Comparison of ENCODE assay signal across 9 mouse cellular contexts in the genomic region with DNA sequence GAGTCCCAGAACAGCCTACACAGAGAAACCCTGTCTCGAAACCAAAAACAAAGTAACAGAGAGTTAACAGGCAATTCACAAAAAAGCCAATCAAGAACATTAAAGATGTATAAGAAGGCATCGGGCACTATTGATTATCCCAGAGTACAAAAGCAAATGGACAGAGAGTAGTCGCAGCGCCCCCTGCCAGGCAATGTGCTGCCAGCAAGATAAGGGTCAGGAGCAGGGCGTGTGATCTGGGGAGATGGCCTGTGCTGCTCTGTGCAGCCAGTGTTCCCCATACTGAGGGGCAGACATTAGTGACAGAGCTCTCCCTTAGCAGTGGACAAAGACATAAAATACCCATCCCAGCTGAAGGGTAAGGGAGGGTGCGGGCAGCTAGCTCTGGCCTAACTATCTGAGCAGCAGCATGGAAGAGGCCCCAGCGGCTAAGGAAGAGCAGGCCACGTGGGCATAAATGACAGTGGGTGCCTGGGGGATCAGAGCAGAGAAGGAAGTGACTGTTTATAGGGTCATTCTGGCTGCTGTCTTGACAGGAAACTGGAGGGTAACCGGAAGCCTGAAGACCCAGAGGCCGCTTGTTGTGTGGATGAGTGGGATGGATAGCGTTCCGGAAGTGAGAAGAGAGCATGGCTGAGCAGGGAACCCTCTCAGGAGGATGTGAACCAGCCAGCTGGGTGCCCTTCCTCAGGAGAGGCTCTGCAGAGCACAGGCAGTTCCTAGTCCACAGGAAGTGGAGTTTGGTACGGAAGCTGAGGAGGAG. TPM values are rescaled to one million over a fixed set of nuclear protein-coding genes. Genes with fewer than 3 reads are reported as not detected.
DNase-seq lines count a peak whose midpoint lies in the region; ATAC-seq and TF ChIP-seq lines count a peak whose summit lies in the region.
"Had no signal": no experiment of that assay in that cellular context is flagged by ENCODE, and none has a peak within 500 bp of the region (broad histone marks: within the 10 kb centered on the region; RNA-seq: fewer than 3 reads in every experiment).

No protein-coding gene starts in this region.

- no peak overlapping the region for H3K4me2 ChIP-seq in forebrain, postnatal 0 days (ENCODE audit: low read depth)
- no peak overlapping the region for H3K4me2 ChIP-seq in forebrain, embryonic 13.5 days
- no peak overlapping the region for H3K4me2 ChIP-seq in forebrain, embryonic 15.5 days (replicated peaks)

- H3K9ac ChIP-seq in forebrain, postnatal 0 days: no peak overlapping the region
- no peak overlapping the region for H3K9ac ChIP-seq in forebrain, embryonic 13.5 days
- H3K9ac ChIP-seq in forebrain, embryonic 15.5 days (replicated peaks): no peak overlapping the region

- H3K4me3 ChIP-seq in forebrain, postnatal 0 days (ENCODE audit: low read depth, low read length): no peak overlapping the region
- no peak overlapping the region for H3K4me3 ChIP-seq in forebrain, embryonic 13.5 days
- peak overlapping the region; percentile 84 for H3K4me3 ChIP-seq in megakaryocyte, embryonic 14.5 days (replicated peaks)
- no peak overlapping the region for H3K4me3 ChIP-seq in forebrain, embryonic 15.5 days

- peak; percentile 32; the same call in 1 of the 2 replicates for TF ChIP-seq CTCF in forebrain, postnatal 0 days (IDR thresholded peaks at IDR 0.05; ENCODE audit: low read depth)

- WGBS in forebrain, postnatal 0 days: 87% methylated on average over 13 of the region's 13 CpGs
- 83% methylated on average over 13 of the region's 13 CpGs for WGBS in forebrain, embryonic 13.5 days
- WGBS in forebrain, embryonic 15.5 days: 88% methylated on average over 13 of the region's 13 CpGs

- peaks cover 11% of the 10 kb centered on the region for H3K4me1 ChIP-seq in forebrain, postnatal 0 days (ENCODE audit: insufficient read depth)
- H3K4me1 ChIP-seq in forebrain, embryonic 13.5 days: peaks cover 39% of the 10 kb centered on the region
- H3K4me1 ChIP-seq in megakaryocyte, embryonic 14.5 days: peaks cover 83% of the 10 kb centered on the region
- peaks cover 44% of the 10 kb centered on the region for H3K4me1 ChIP-seq in forebrain, embryonic 15.5 days

- 0 out of 2 replicates have a peak, but pooled peaks cover 4% of the 10 kb centered on the region for H3K36me3 ChIP-seq in forebrain, postnatal 0 days (ENCODE audit: insufficient read depth)
- peaks cover 17% of the 10 kb centered on the region; the same call in 1 of the 2 replicates for H3K36me3 ChIP-seq in forebrain, embryonic 13.5 days (ENCODE audit: poor library complexity, severe bottlenecking)
- peaks cover 68% of the 10 kb centered on the region for H3K36me3 ChIP-seq in megakaryocyte, embryonic 14.5 days (replicated peaks; ENCODE audit: low read length)
- no peaks in the 10 kb centered on the region; the same call in 1 of the 2 replicates for H3K36me3 ChIP-seq in forebrain, embryonic 15.5 days

- H3K27me3 ChIP-seq in forebrain, postnatal 0 days (ENCODE audit: insufficient read depth, low read length): no peaks in the 10 kb centered on the region
- no peaks in the 10 kb centered on the region for H3K27me3 ChIP-seq in forebrain, embryonic 13.5 days
- H3K27me3 ChIP-seq in megakaryocyte, embryonic 14.5 days (replicated peaks): no peaks in the 10 kb centered on the region
- no peaks in the 10 kb centered on the region for H3K27me3 ChIP-seq in forebrain, embryonic 15.5 days

- no peaks in the 10 kb centered on the region for H3K9me3 ChIP-seq in forebrain, postnatal 0 days (ENCODE audit: low read length)
- no peaks in the 10 kb centered on the region for H3K9me3 ChIP-seq in forebrain, embryonic 13.5 days (replicated peaks)
- H3K9me3 ChIP-seq in megakaryocyte, embryonic 14.5 days: no peaks in the 10 kb centered on the region
- no peaks in the 10 kb centered on the region for H3K9me3 ChIP-seq in forebrain, embryonic 15.5 days

- no peak for ATAC-seq in forebrain, postnatal 0 days
- ATAC-seq in forebrain, embryonic 13.5 days: no peak
- no peak for ATAC-seq in megakaryocyte, adult 5-6 weeks (ENCODE audit: poor library complexity, severe bottlenecking)
- ATAC-seq in forebrain, embryonic 15.5 days (replicated peaks): no peak
- ATAC-seq: forebrain, embryonic 14.5 days had no signal

- no peak for DNase-seq in forebrain, postnatal 0 days
- peak; percentile 66 for DNase-seq in kidney, postnatal 14 days
- DNase-seq in lung, postnatal 36 days: peak; percentile 74
- DNase-seq in urinary bladder, postnatal 36 days (ENCODE audit: low spot score in 2 of 2): no peak

- no peak overlapping the region for H3K27ac ChIP-seq in forebrain, postnatal 0 days (ENCODE audit: low read depth, low read length)
- H3K27ac ChIP-seq in forebrain, embryonic 13.5 days: no peak overlapping the region
- no peak overlapping the region for H3K27ac ChIP-seq in forebrain, embryonic 15.5 days (replicated peaks)

RNA-seq across cellular contexts. Expression of a gene that starts 4.2 kb away (rescaled TPM):
- 77.8 and 85.3 TPM in 2 replicates for total RNA-seq in forebrain, postnatal 0 days (2014; rRNA removed)
- 119 and 135 TPM in 2 replicates for polyA plus RNA-seq in forebrain, postnatal 0 days (2015; fragmentation: Nextera tagmentation; extraction: Ambion mirVana)
- 190 and 196 TPM in 2 replicates for polyA plus RNA-seq in forebrain, embryonic 13.5 days (2015; fragmentation: Nextera tagmentation; extraction: Ambion mirVana)
- 306 and 351 TPM in 2 replicates for polyA plus RNA-seq in megakaryocyte, embryonic 14.5 days (2012; ENCODE audit: insufficient read depth, low replicate concordance)
- total RNA-seq in megakaryocyte, adult 5-6 weeks (2015): 15.4 and 16.4 TPM in 2 replicates
- 18.9 and 25.4 TPM in 2 replicates for total RNA-seq in megakaryocyte, adult 5-6 weeks (2017)
- 161 and 168 TPM in 2 replicates for polyA plus RNA-seq in forebrain, embryonic 15.5 days (2015; fragmentation: Nextera tagmentation; extraction: Ambion mirVana)

RNA-seq across cellular contexts. Expression of a gene that starts 9.8 kb away (rescaled TPM):
- total RNA-seq in forebrain, postnatal 0 days (2014; rRNA removed): 0.46 and 0.57 TPM in 2 replicates
- polyA plus RNA-seq in forebrain, postnatal 0 days (2015; fragmentation: Nextera tagmentation; extraction: Ambion mirVana): 0.20 and 0.27 TPM in 2 replicates
- 0.67 and 0.78 TPM in 2 replicates for polyA plus RNA-seq in forebrain, embryonic 13.5 days (2015; fragmentation: Nextera tagmentation; extraction: Ambion mirVana)
- 0.45 and 0.73 TPM in 2 replicates for polyA plus RNA-seq in megakaryocyte, embryonic 14.5 days (2012; ENCODE audit: insufficient read depth, low replicate concordance)
- 0.07 TPM in 1 of 2 replicates, not detected in the other for total RNA-seq in megakaryocyte, adult 5-6 weeks (2015)
- total RNA-seq in megakaryocyte, adult 5-6 weeks (2017): 1.7 and 2.2 TPM in 2 replicates
- 0.82 and 1.2 TPM in 2 replicates for polyA plus RNA-seq in forebrain, embryonic 15.5 days (2015; fragmentation: Nextera tagmentation; extraction: Ambion mirVana)

RNA-seq across cellular contexts. Expression of a gene that starts 42.3 kb away (rescaled TPM):
- 70.8 and 72.6 TPM in 2 replicates for total RNA-seq in forebrain, postnatal 0 days (2014; rRNA removed)
- 18.5 and 25.2 TPM in 2 replicates for polyA plus RNA-seq in forebrain, postnatal 0 days (2015; fragmentation: Nextera tagmentation; extraction: Ambion mirVana)
- polyA plus RNA-seq in forebrain, embryonic 13.5 days (2015; fragmentation: Nextera tagmentation; extraction: Ambion mirVana): 25.6 and 26.7 TPM in 2 replicates
- 73.0 and 95.0 TPM in 2 replicates for polyA plus RNA-seq in megakaryocyte, embryonic 14.5 days (2012; ENCODE audit: insufficient read depth, low replicate concordance)
- 53.3 and 55.4 TPM in 2 replicates for total RNA-seq in megakaryocyte, adult 5-6 weeks (2015)
- 103 and 110 TPM in 2 replicates for total RNA-seq in megakaryocyte, adult 5-6 weeks (2017)
- polyA plus RNA-seq in forebrain, embryonic 15.5 days (2015; fragmentation: Nextera tagmentation; extraction: Ambion mirVana): 29.8 and 33.1 TPM in 2 replicates

RNA-seq across cellular contexts. Expression of a gene that starts 48.7 kb away (rescaled TPM):
- total RNA-seq in forebrain, postnatal 0 days (2014; rRNA removed): 41.2 and 46.6 TPM in 2 replicates
- polyA plus RNA-seq in forebrain, postnatal 0 days (2015; fragmentation: Nextera tagmentation; extraction: Ambion mirVana): 40.7 and 65.1 TPM in 2 replicates
- polyA plus RNA-seq in forebrain, embryonic 13.5 days (2015; fragmentation: Nextera tagmentation; extraction: Ambion mirVana): 59.4 and 61.9 TPM in 2 replicates
- 23.3 and 30.5 TPM in 2 replicates for polyA plus RNA-seq in megakaryocyte, embryonic 14.5 days (2012; ENCODE audit: insufficient read depth, low replicate concordance)
- total RNA-seq in megakaryocyte, adult 5-6 weeks (2015): 40.0 and 40.7 TPM in 2 replicates
- total RNA-seq in megakaryocyte, adult 5-6 weeks (2017): 26.4 and 34.4 TPM in 2 replicates
- polyA plus RNA-seq in forebrain, embryonic 15.5 days (2015; fragmentation: Nextera tagmentation; extraction: Ambion mirVana): 59.8 and 63.0 TPM in 2 replicates

RNA-seq across cellular contexts. Expression of a gene that starts 48.9 kb away (rescaled TPM):
- total RNA-seq in forebrain, postnatal 0 days (2014; rRNA removed): 762 and 857 TPM in 2 replicates
- polyA plus RNA-seq in forebrain, postnatal 0 days (2015; fragmentation: Nextera tagmentation; extraction: Ambion mirVana): 1,089 and 1,117 TPM in 2 replicates
- 613 and 652 TPM in 2 replicates for polyA plus RNA-seq in forebrain, embryonic 13.5 days (2015; fragmentation: Nextera tagmentation; extraction: Ambion mirVana)
- polyA plus RNA-seq in megakaryocyte, embryonic 14.5 days (2012; ENCODE audit: insufficient read depth, low replicate concordance): 406 and 513 TPM in 2 replicates
- total RNA-seq in megakaryocyte, adult 5-6 weeks (2015): 282 and 314 TPM in 2 replicates
- 248 and 255 TPM in 2 replicates for total RNA-seq in megakaryocyte, adult 5-6 weeks (2017)
- polyA plus RNA-seq in forebrain, embryonic 15.5 days (2015; fragmentation: Nextera tagmentation; extraction: Ambion mirVana): 683 and 712 TPM in 2 replicates

Comparison
In these comparisons a context has a peak if more than half of its experiments do, and no peak if none do; other contexts are left out.
1. DNase-seq: peak in kidney, postnatal 14 days (single experiment) and lung, postnatal 36 days (single experiment); none in forebrain, postnatal 0 days (single experiment) and urinary bladder, postnatal 36 days (0 of 2).